Comparison of ENCODE assay signal across 18 mouse cellular contexts in genomic region chr9:41199456-41200252, GRCm38 (mm10). TPM values are rescaled to one million over a fixed set of nuclear protein-coding genes. Genes with fewer than 3 reads are reported as not detected.
A peak's percentile ranks its signal among the peaks of the same experiment; 100 is the strongest.
DNase-seq lines count a peak whose midpoint lies in the region; ATAC-seq and TF ChIP-seq lines count a peak whose summit lies in the region.
"Had no signal": no experiment of that assay in that cellular context is flagged by ENCODE, and none has a peak within 500 bp of the region (broad histone marks: within the 10 kb centered on the region; RNA-seq: fewer than 3 reads in every experiment).

No protein-coding gene starts in this region.

- no peak for TF ChIP-seq POLR2A in kidney, adult 2 months (IDR thresholded peaks at IDR 0.05; ENCODE audit: low read depth, low read length)
- TF ChIP-seq POLR2A in limb, embryonic 14.5 days (IDR thresholded peaks at IDR 0.05; ENCODE audit: borderline replicate concordance, extremely low read depth, insufficient read depth, insufficient read length): no peak

- no peak overlapping the region for H3K4me3 ChIP-seq in kidney, adult 2 months (ENCODE audit: insufficient read depth, low read depth, low read length)
- H3K4me3 ChIP-seq in kidney, embryonic 16.5 days (ENCODE audit: low read length): no peak overlapping the region
- H3K4me3 ChIP-seq in limb, embryonic 14.5 days (replicated peaks; ENCODE audit: low read length): no peak overlapping the region
- H3K4me3 ChIP-seq in intestine, postnatal 0 days (ENCODE audit: low read depth, low read length): no peak overlapping the region

- H3K9me3 ChIP-seq in kidney, embryonic 16.5 days (ENCODE audit: low read length): no peaks in the 10 kb centered on the region
- no peaks in the 10 kb centered on the region for H3K9me3 ChIP-seq in limb, embryonic 14.5 days (ENCODE audit: control insufficient read depth, low read length)
- no peaks in the 10 kb centered on the region for H3K9me3 ChIP-seq in intestine, postnatal 0 days (ENCODE audit: control insufficient read depth)

- H3K4me2 ChIP-seq in kidney, embryonic 16.5 days (replicated peaks; ENCODE audit: low read depth, low read length): no peak overlapping the region
- no peak overlapping the region for H3K4me2 ChIP-seq in limb, embryonic 14.5 days (replicated peaks; ENCODE audit: low read depth, low read length, severe bottlenecking)
- no peak overlapping the region for H3K4me2 ChIP-seq in intestine, postnatal 0 days (replicated peaks; ENCODE audit: low read depth)
- H3K4me2 ChIP-seq: heart, embryonic 11.5 days had no signal

- H3K4me1 ChIP-seq in kidney, adult 2 months (ENCODE audit: control insufficient read depth, insufficient read depth, low read length): no peaks in the 10 kb centered on the region
- peaks cover 6% of the 10 kb centered on the region for H3K4me1 ChIP-seq in kidney, embryonic 16.5 days (ENCODE audit: insufficient read depth, low read length)
- H3K4me1 ChIP-seq in limb, embryonic 14.5 days (ENCODE audit: control insufficient read depth, insufficient read depth, low read length): peaks cover 6% of the 10 kb centered on the region
- no peaks in the 10 kb centered on the region for H3K4me1 ChIP-seq in intestine, postnatal 0 days (replicated peaks; ENCODE audit: control insufficient read depth, insufficient read depth, low read length)

- DNase-seq in cerebellum, adult 9-11 months: peak; percentile 68
- DNase-seq in kidney, adult 2 months: peak; percentile 41
- DNase-seq in kidney, adult 11 months: no peak
- DNase-seq in limb, embryonic 14.5 days (ENCODE audit: low spot score): no peak
- no peak for DNase-seq in left cerebral cortex, postnatal 10 days (ENCODE audit: extremely low spot score in 1 of 2, low spot score in 2 of 2)
- DNase-seq: adrenal gland, postnatal 36 days; heart, postnatal 14 days; layer of hippocampus, adult 9-11 months; liver; liver, postnatal 0 days; spleen, adult 18-20 months; thymus, postnatal 14 days had no signal

- intact Hi-C loops in left cerebral cortex, postnatal 10 days (cut with DNase I): no loop called here

- no peak for TF ChIP-seq CTCF in kidney, adult 2 months (conservative IDR thresholded peaks at IDR 0.05; ENCODE audit: insufficient read depth, insufficient read length, low read depth, low read length)
- TF ChIP-seq CTCF in intestine, postnatal 0 days (IDR thresholded peaks at IDR 0.05; ENCODE audit: low read depth): no peak

- WGBS in kidney, adult 2 months: 62% methylated on average over 22 of the region's 22 CpGs
- WGBS in kidney, embryonic 16.5 days: 66% methylated on average over 22 of the region's 22 CpGs
- WGBS in limb, embryonic 14.5 days: 78% methylated on average over 22 of the region's 22 CpGs
- WGBS in intestine, postnatal 0 days: 79% methylated on average over 22 of the region's 22 CpGs

- H3K9ac ChIP-seq in kidney, embryonic 16.5 days (replicated peaks; ENCODE audit: low read length): no peak overlapping the region
- H3K9ac ChIP-seq in limb, embryonic 14.5 days (ENCODE audit: low read depth, low read length, severe bottlenecking): no peak overlapping the region
- H3K9ac ChIP-seq in intestine, postnatal 0 days (ENCODE audit: low read depth, low read length): no peak overlapping the region
- H3K9ac ChIP-seq: liver, postnatal 0 days had no signal

- no peak overlapping the region for H3K27ac ChIP-seq in kidney, adult 2 months (ENCODE audit: insufficient read depth, low read depth, low read length)
- H3K27ac ChIP-seq in kidney, embryonic 16.5 days (ENCODE audit: low read length): no peak overlapping the region
- H3K27ac ChIP-seq in limb, embryonic 14.5 days (replicated peaks; ENCODE audit: low read depth, low read length): no peak overlapping the region
- H3K27ac ChIP-seq in intestine, postnatal 0 days (ENCODE audit: low read depth, low read length): no peak overlapping the region

- H3K27me3 ChIP-seq in kidney, adult 2 months (replicated peaks; ENCODE audit: control insufficient read depth, insufficient read depth, low read length): no peaks in the 10 kb centered on the region
- H3K27me3 ChIP-seq in kidney, embryonic 16.5 days (ENCODE audit: insufficient read depth, low read length): no peaks in the 10 kb centered on the region
- no peaks in the 10 kb centered on the region for H3K27me3 ChIP-seq in limb, embryonic 14.5 days (ENCODE audit: control insufficient read depth, insufficient read depth, low read length)
- H3K27me3 ChIP-seq in intestine, postnatal 0 days (replicated peaks; ENCODE audit: control insufficient read depth, insufficient read depth, low read length): no peaks in the 10 kb centered on the region

- H3K36me3 ChIP-seq in kidney, adult 2 months (ENCODE audit: control insufficient read depth, insufficient read depth, low read length): no peaks in the 10 kb centered on the region
- H3K36me3 ChIP-seq in kidney, embryonic 16.5 days (ENCODE audit: insufficient read depth, low read length): no peaks in the 10 kb centered on the region
- H3K36me3 ChIP-seq in limb, embryonic 14.5 days (ENCODE audit: control insufficient read depth, insufficient read depth, low read length): no peaks in the 10 kb centered on the region
- H3K36me3 ChIP-seq in intestine, postnatal 0 days (ENCODE audit: control insufficient read depth, insufficient read depth): no peaks in the 10 kb centered on the region

- ATAC-seq in cerebellum, adult (ENCODE audit: insufficient number of reproducible peaks, low FRiP score, low TSS enrichment): no peak
- 0 out of 2 replicates have a peak, but pooled peaks have one; percentile 46 for ATAC-seq in kidney, embryonic 16.5 days (ENCODE audit: low FRiP score, low TSS enrichment)
- ATAC-seq in limb, embryonic 14.5 days (ENCODE audit: low FRiP score, low read depth): peak; percentile 31; the same call in 1 of the 2 replicates
- no peak for ATAC-seq in intestine, postnatal 0 days
- ATAC-seq: activated CD4-positive, CD25-positive, alpha-beta regulatory T cell, adult 4 months; forebrain, embryonic 14.5 days; liver, postnatal 0 days had no signal

RNA-seq across cellular contexts. Expression of gene Ubash3b, which starts 38.2 kb away (rescaled TPM):
- 2.3 and 2.9 TPM in 2 replicates for polyA plus RNA-seq in kidney, adult 2 months (2012; rRNA removed)
- 6.8 and 7.5 TPM in 2 replicates for polyA plus RNA-seq in kidney, embryonic 16.5 days (2015; fragmentation: Nextera tagmentation; extraction: Ambion mirVana)
- polyA plus RNA-seq in limb, embryonic 14.5 days (2012; rRNA removed): 6.1 and 7.8 TPM in 2 replicates
- polyA plus RNA-seq in limb, embryonic 14.5 days (2014; fragmentation: Nextera tagmentation; extraction: Ambion mirVana): 10.3 and 10.4 TPM in 2 replicates
- total RNA-seq in left cerebral cortex, postnatal 10 days (2021): 10 to 100 TPM; 30.4 to 31.7 TPM
- 6.3 and 7.2 TPM in 2 replicates for polyA plus RNA-seq in intestine, postnatal 0 days (2015; fragmentation: Nextera tagmentation; extraction: Ambion mirVana)

Comparison
In these comparisons a context has a peak if more than half of its experiments do, and no peak if none do; other contexts are left out.
1. DNase-seq: peak in cerebellum, adult 9-11 months (single experiment) and kidney, adult 2 months (single experiment); none in kidney, adult 11 months (single experiment), limb, embryonic 14.5 days (single experiment) and left cerebral cortex, postnatal 10 days (0 of 2).
2. ATAC-seq: peak in kidney, embryonic 16.5 days (single experiment) and limb, embryonic 14.5 days (single experiment); none in cerebellum, adult (single experiment) and intestine, postnatal 0 days (single experiment).